Mouse (Mus musculus): ENCODE results near the gene Smarcal1.

- TF ChIP-seq CTCF (IDR thresholded peaks at IDR 0.05; ENCODE audit: low read depth, low read length) = no peak
- TF ChIP-seq POLR2A (IDR thresholded peaks at IDR 0.05; ENCODE audit: borderline replicate concordance, low read depth, low read length) = no peak
Observed at GRCm38 (mm10) chr1:72602803-72603202, 19.8 kb downstream of the Smarcal1 start.
